Mouse (Mus musculus): Measurements from ENCODE around the gene Fbxo39. TPM values are rescaled to one million over a fixed set of nuclear protein-coding genes. Genes with fewer than 3 reads are reported as not detected.

Fbxo39 gene
- polyA plus RNA-seq, 1 experiment from 2014 or later = not detected

DNA sequence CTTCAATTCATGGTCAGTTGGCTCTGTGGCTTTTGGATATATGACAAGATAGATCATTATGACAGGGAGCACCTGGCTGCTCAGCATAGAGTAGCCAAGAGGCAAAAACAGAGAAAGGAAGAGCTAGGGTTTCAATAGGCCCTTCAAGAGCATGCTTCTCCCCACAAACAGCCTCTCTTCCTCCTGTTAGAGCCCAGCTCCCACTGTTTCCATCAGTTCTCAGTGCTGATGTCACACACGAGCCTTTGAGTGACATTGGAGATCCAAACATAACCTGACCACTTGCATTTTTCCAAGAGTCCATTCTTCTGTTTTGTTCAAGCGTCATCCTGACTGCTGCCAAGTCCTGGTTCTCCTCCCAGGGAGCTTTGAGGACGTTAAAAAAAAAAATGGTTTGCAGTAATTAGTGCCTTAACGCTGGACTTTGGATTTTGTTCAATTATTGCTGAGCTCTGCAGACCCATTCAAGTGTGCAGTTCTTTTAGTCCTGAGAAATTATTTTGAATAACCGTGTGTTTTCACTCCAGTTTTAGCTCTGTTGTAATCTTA is 32.3 kb upstream of the Fbxo39 start:
- ATAC-seq (replicated peaks; ENCODE audit: insufficient number of reproducible peaks, low FRiP score, low TSS enrichment, low read depth) (no peak), DNase-seq (ENCODE audit: low spot score) (no peak)
- no peaks in the 10 kb centered on the region for H3K9me3 ChIP-seq (replicated peaks; ENCODE audit: control insufficient read depth, low read length)
- H3K4me1 ChIP-seq (ENCODE audit: control insufficient read depth, insufficient read depth, low read length) = no peaks in the 10 kb centered on the region
- H3K27me3 ChIP-seq (ENCODE audit: control insufficient read depth, insufficient read depth, low read length) = no peaks in the 10 kb centered on the region
- H3K36me3 ChIP-seq (replicated peaks; ENCODE audit: control insufficient read depth, insufficient read depth, low read depth, low read length) = no peaks in the 10 kb centered on the region
- H3K27ac ChIP-seq (replicated peaks; ENCODE audit: low read depth, low read length) = no peak overlapping the region
- H3K9ac ChIP-seq (replicated peaks; ENCODE audit: low read length) = no peak overlapping the region
- H3K4me2 ChIP-seq (ENCODE audit: low read depth, low read length) = no peak overlapping the region
- no peak overlapping the region for H3K4me3 ChIP-seq (ENCODE audit: low read depth, low read length)
- 67% methylated on average over 5 of the region's 5 CpGs for WGBS

DNA sequence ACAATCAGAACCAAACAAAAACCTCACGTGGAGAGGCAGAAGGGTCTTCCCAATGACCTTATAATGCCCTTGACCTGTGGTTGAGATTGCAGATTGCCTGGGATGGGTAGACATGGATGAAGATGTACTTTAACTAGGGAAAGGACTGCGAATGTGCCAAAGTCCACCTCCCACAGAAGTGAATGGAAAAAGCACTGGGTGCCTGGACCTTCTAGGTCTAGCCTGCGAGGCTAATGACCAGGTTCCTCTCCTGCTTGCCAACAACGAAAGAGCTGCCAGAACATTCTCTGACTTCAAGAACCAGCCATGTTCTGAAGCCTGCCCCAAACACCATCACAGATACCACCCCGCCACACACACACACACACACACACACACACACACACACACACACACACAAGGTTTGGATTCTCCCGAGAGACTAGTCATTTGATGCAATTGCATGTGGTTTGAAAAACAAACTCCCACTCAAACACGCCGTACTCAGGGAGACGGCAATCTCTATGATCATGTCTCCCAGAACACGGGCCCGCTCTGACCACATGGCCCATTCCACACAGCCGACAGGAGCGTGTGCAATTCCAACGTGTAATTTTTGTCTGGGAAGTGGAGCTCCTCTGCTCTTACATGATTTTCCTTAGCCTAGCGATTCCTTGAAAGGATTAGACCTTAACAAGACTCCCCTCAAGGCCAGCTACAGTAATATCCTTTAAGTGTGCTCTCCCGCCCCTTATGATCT is 30.6 kb upstream of the Fbxo39 start:
- Histone ChIP-seq H3K4me3 (ENCODE audit: low read depth, low read length) (no peak overlapping the region), H3K9me3 (replicated peaks; ENCODE audit: control insufficient read depth, low read length) (no peaks in the 10 kb centered on the region), H3K9ac (replicated peaks; ENCODE audit: low read length) (no peak overlapping the region), H3K36me3 (replicated peaks; ENCODE audit: control insufficient read depth, insufficient read depth, low read depth, low read length) (no peaks in the 10 kb centered on the region), H3K27ac (replicated peaks; ENCODE audit: low read depth, low read length) (no peak overlapping the region), H3K4me1 (ENCODE audit: control insufficient read depth, insufficient read depth, low read length) (no peaks in the 10 kb centered on the region), H3K4me2 (ENCODE audit: low read depth, low read length) (no peak overlapping the region), H3K27me3 (ENCODE audit: control insufficient read depth, insufficient read depth, low read length) (no peaks in the 10 kb centered on the region)
- WGBS = 89% methylated on average over 16 of the region's 16 CpGs
- no peak for DNase-seq (ENCODE audit: low spot score)
- no peak for ATAC-seq (replicated peaks; ENCODE audit: insufficient number of reproducible peaks, low FRiP score, low TSS enrichment, low read depth)

DNA sequence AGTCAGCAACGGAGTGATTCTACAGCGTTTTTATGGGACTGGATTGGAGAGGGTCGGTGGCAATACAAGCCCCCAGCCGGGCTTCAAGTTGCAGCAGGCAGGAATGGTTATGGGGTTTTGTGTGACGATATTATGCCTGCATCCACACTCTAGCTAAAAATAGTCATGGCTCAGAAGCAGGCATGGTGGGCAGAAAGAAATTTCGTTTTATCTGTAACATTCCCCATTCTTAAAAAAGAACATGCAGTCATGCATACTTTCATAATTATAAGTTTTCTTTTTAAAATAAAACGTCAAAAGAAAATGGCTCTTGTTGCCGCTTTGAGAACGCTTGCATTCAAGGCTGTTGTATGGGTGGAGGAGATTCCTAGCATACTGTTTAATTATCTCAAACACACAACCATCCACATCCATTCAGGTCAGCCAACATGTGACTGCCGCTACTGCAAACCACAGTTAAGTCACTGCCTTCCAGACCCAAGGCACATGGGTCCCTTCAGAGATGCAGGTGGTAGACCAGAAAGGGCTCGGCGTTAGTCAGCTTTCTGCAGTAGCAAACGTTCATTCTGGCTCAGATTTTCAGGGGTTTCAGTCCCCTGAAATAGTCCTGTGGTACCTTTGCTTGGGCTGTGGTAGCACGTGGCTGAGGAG is 29.6 kb upstream of the Fbxo39 start:
- no peak overlapping the region for H3K4me3 ChIP-seq (ENCODE audit: low read depth, low read length)
- H3K4me2 ChIP-seq (ENCODE audit: low read depth, low read length) = no peak overlapping the region
- H3K27ac ChIP-seq (replicated peaks; ENCODE audit: low read depth, low read length) = no peak overlapping the region
- H3K4me1 ChIP-seq (ENCODE audit: control insufficient read depth, insufficient read depth, low read length) = no peaks in the 10 kb centered on the region
- no peaks in the 10 kb centered on the region for H3K36me3 ChIP-seq (replicated peaks; ENCODE audit: control insufficient read depth, insufficient read depth, low read depth, low read length)
- no peaks in the 10 kb centered on the region for H3K27me3 ChIP-seq (ENCODE audit: control insufficient read depth, insufficient read depth, low read length)
- no peak for ATAC-seq (replicated peaks; ENCODE audit: insufficient number of reproducible peaks, low FRiP score, low TSS enrichment, low read depth)
- DNase-seq (ENCODE audit: low spot score) = no peak
- 85% methylated on average over 14 of the region's 14 CpGs for WGBS
- no peak overlapping the region for H3K9ac ChIP-seq (replicated peaks; ENCODE audit: low read length)
- H3K9me3 ChIP-seq (replicated peaks; ENCODE audit: control insufficient read depth, low read length) = no peaks in the 10 kb centered on the region

- no peaks in the 10 kb centered on the region for H3K4me1 ChIP-seq (ENCODE audit: control insufficient read depth, insufficient read depth, low read length)
- H3K27ac ChIP-seq (replicated peaks; ENCODE audit: low read depth, low read length) = no peak overlapping the region
- H3K9me3 ChIP-seq (replicated peaks; ENCODE audit: control insufficient read depth, low read length) = no peaks in the 10 kb centered on the region
- DNase-seq (ENCODE audit: low spot score) (no peak), ATAC-seq (replicated peaks; ENCODE audit: insufficient number of reproducible peaks, low FRiP score, low TSS enrichment, low read depth) (no peak)
- no peaks in the 10 kb centered on the region for H3K36me3 ChIP-seq (replicated peaks; ENCODE audit: control insufficient read depth, insufficient read depth, low read depth, low read length)
- 78% methylated on average over 6 of the region's 6 CpGs for WGBS
- no peaks in the 10 kb centered on the region for H3K27me3 ChIP-seq (ENCODE audit: control insufficient read depth, insufficient read depth, low read length)
- H3K9ac ChIP-seq (replicated peaks; ENCODE audit: low read length) = no peak overlapping the region
- H3K4me2 ChIP-seq (ENCODE audit: low read depth, low read length) = no peak overlapping the region
- H3K4me3 ChIP-seq (ENCODE audit: low read depth, low read length) = no peak overlapping the region
Measured at GRCm38 (mm10) chr11:72285971-72286480, 28.2 kb upstream of the Fbxo39 start.

DNA sequence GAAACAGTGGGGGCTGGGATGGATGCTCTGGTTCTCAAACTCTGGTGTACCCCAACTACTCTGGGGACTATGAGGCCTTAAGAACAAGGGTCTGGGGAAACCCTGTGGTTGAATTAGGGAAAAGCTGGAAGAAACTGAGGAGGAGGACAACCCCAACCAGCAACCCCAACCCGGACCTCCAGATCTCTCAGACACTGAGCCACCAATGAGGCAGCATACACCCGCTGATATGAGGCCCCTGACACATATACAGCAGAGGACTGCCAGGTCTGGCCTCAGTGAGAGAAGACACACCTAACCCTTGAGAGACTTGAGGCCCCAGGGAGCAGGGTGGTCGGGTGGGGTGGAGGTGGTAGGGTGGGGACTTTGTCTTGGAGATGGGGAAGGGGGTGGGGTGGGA is 27.6 kb upstream of the Fbxo39 start:
- Histone ChIP-seq H3K4me1 (ENCODE audit: control insufficient read depth, insufficient read depth, low read length) (no peaks in the 10 kb centered on the region), H3K27me3 (ENCODE audit: control insufficient read depth, insufficient read depth, low read length) (no peaks in the 10 kb centered on the region), H3K4me2 (ENCODE audit: low read depth, low read length) (no peak overlapping the region), H3K36me3 (replicated peaks; ENCODE audit: control insufficient read depth, insufficient read depth, low read depth, low read length) (no peaks in the 10 kb centered on the region), H3K27ac (replicated peaks; ENCODE audit: low read depth, low read length) (no peak overlapping the region), H3K9ac (replicated peaks; ENCODE audit: low read length) (no peak overlapping the region), H3K9me3 (replicated peaks; ENCODE audit: control insufficient read depth, low read length) (no peaks in the 10 kb centered on the region), H3K4me3 (ENCODE audit: low read depth, low read length) (no peak overlapping the region)
- WGBS = 80% methylated on average over 3 of the region's 3 CpGs
- ATAC-seq (replicated peaks; ENCODE audit: insufficient number of reproducible peaks, low FRiP score, low TSS enrichment, low read depth) (no peak), DNase-seq (ENCODE audit: low spot score) (no peak)

DNA sequence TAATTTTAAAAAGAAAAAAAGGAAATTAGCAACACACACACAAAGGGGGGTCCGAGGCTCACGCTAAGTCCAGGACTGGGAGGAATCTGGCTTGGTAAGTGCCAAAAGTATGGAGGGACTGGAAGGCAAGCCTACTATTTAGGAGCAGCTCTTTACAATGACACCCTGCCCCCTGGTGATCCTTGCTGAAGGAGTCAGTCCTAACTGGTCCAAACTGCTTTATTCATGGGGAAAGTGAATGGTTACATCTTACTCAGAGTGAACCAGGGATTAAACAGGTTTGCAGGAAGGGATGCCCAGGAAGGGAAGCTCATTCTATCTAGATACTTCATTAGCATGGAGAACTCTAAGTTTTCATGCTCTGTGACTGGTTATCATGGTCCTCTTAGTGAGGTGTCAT is 27.1 kb upstream of the Fbxo39 start:
- H3K27me3 ChIP-seq (ENCODE audit: control insufficient read depth, insufficient read depth, low read length) = no peaks in the 10 kb centered on the region
- H3K4me3 ChIP-seq (ENCODE audit: low read depth, low read length) = no peak overlapping the region
- no peak for DNase-seq (ENCODE audit: low spot score)
- no peaks in the 10 kb centered on the region for H3K36me3 ChIP-seq (replicated peaks; ENCODE audit: control insufficient read depth, insufficient read depth, low read depth, low read length)
- no peaks in the 10 kb centered on the region for H3K4me1 ChIP-seq (ENCODE audit: control insufficient read depth, insufficient read depth, low read length)
- no peak overlapping the region for H3K4me2 ChIP-seq (ENCODE audit: low read depth, low read length)
- no peak overlapping the region for H3K9ac ChIP-seq (replicated peaks; ENCODE audit: low read length)
- no peak overlapping the region for H3K27ac ChIP-seq (replicated peaks; ENCODE audit: low read depth, low read length)
- 93% methylated on average over 2 of the region's 2 CpGs for WGBS
- H3K9me3 ChIP-seq (replicated peaks; ENCODE audit: control insufficient read depth, low read length) = no peaks in the 10 kb centered on the region
- no peak for ATAC-seq (replicated peaks; ENCODE audit: insufficient number of reproducible peaks, low FRiP score, low TSS enrichment, low read depth)

GRCm38 (mm10) chr11:72287543-72287942 is 26.7 kb upstream of the Fbxo39 start:
- no peak overlapping the region for H3K4me2 ChIP-seq (ENCODE audit: low read depth, low read length)
- no peaks in the 10 kb centered on the region for H3K27me3 ChIP-seq (ENCODE audit: control insufficient read depth, insufficient read depth, low read length)
- H3K9me3 ChIP-seq (replicated peaks; ENCODE audit: control insufficient read depth, low read length) = no peaks in the 10 kb centered on the region
- H3K27ac ChIP-seq (replicated peaks; ENCODE audit: low read depth, low read length) = no peak overlapping the region
- H3K36me3 ChIP-seq (replicated peaks; ENCODE audit: control insufficient read depth, insufficient read depth, low read depth, low read length) = no peaks in the 10 kb centered on the region
- H3K4me1 ChIP-seq (ENCODE audit: control insufficient read depth, insufficient read depth, low read length) = no peaks in the 10 kb centered on the region
- no peak for ATAC-seq (replicated peaks; ENCODE audit: insufficient number of reproducible peaks, low FRiP score, low TSS enrichment, low read depth)
- DNase-seq (ENCODE audit: low spot score) = no peak
- H3K4me3 ChIP-seq (ENCODE audit: low read depth, low read length) = no peak overlapping the region
- 79% methylated on average over 3 of the region's 3 CpGs for WGBS
- no peak overlapping the region for H3K9ac ChIP-seq (replicated peaks; ENCODE audit: low read length)

- no peak overlapping the region for H3K4me3 ChIP-seq (ENCODE audit: low read depth, low read length)
- WGBS = 80% methylated on average over 2 of the region's 2 CpGs
- H3K4me2 ChIP-seq (ENCODE audit: low read depth, low read length) = no peak overlapping the region
Measured at GRCm38 (mm10) chr11:72293116-72293515, 21.1 kb upstream of the Fbxo39 start.

More at GRCm38 (mm10) chr11:72293116-72293515, 21.1 kb upstream of the Fbxo39 start:
- ATAC-seq (replicated peaks; ENCODE audit: insufficient number of reproducible peaks, low FRiP score, low TSS enrichment, low read depth) (no peak), DNase-seq (ENCODE audit: low spot score) (no peak)
- Histone ChIP-seq H3K4me1 (ENCODE audit: control insufficient read depth, insufficient read depth, low read length) (no peaks in the 10 kb centered on the region), H3K9ac (replicated peaks; ENCODE audit: low read length) (no peak overlapping the region), H3K9me3 (replicated peaks; ENCODE audit: control insufficient read depth, low read length) (no peaks in the 10 kb centered on the region), H3K27ac (replicated peaks; ENCODE audit: low read depth, low read length) (no peak overlapping the region), H3K36me3 (replicated peaks; ENCODE audit: control insufficient read depth, insufficient read depth, low read depth, low read length) (no peaks in the 10 kb centered on the region), H3K27me3 (ENCODE audit: control insufficient read depth, insufficient read depth, low read length) (no peaks in the 10 kb centered on the region)
